Mouse (Mus musculus): ENCODE measurements around the gene Lin7a.
"Not testable (repeated sequence)": the region's sequence is repeated elsewhere in the genome, so short reads cannot be mapped to it uniquely, and the experiment has no call there.

The Lin7a gene

DNA sequence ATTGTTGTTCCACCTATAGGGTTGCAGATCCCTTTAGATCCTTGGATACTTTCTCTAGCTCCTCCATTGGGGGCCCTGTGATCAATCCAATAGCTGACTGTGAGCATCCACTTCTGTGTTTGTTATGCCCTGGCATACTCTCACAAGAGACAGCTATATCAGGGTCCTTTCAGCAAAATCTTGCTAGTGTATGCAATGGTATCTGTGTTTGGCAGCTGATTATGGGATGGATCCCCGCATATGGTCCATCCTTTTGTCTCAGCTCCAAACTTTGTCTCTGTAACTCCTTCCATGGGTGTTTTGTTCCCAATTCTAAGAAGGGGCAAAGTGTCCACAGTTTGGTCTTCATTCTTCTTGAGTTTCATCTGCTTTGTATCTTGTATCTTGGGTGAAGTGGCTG lies 29.5 kb upstream of the Lin7a start:
- DNase-seq (ENCODE audit: low read depth, low spot score); H3K36me3 ChIP-seq (ENCODE audit: control insufficient read depth, insufficient read depth, low read length, poor library complexity, severe bottlenecking); H3K27me3 ChIP-seq (ENCODE audit: control insufficient read depth, insufficient read depth, low read length, poor library complexity, severe bottlenecking): not testable (repeated sequence)

DNA sequence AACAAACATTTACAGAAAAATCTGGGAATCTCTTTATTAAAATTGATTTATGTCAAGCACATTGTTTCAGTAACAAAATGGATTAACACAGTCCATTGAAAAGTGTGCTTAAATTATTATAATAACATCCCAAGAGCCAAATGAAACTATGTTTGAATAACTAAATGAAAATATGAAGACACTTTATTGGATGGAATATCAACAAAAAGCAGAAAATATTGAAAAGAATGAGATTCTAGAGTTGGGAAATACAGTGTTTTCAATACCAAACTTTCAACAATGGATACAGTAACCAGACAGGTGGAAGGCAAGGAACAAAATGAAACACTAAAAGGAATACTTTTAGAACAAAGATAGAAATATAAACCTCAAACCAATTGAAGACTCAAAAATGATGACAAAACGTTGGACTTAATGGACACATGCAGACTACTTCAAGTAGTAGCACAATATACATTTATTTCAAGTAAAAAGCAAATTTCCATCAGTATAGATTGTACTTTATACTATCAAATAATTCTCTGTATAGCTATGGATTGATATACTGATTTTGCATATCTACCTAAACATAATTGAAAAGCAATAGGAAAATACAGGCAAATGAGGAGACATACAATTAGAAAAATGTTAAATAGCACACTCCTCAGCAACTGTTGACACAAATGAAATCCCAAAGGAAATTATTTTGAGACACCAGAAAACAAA lies 28.6 kb upstream of the Lin7a start:
- no peaks in the 10 kb centered on the region for H3K36me3 ChIP-seq (ENCODE audit: control insufficient read depth, insufficient read depth, low read length, poor library complexity, severe bottlenecking)

DNA sequence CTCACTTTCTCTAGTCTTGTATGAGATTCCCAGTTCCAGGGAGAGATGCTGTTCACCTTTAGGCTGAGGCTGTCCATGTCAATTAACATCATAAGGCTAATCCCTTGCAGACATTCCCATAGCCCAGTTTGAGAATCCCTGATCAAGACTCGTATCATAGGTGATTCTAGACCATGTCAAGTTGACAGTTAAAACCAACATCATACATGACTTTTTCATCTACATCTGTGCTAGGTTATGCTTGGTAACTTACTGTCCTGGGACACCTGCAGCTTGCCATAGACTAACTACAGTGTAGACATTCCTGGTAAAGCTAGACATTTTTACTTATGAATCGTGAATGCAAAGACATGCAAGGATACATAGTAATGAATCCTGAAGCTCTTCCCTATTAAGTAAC lies 27.3 kb upstream of the Lin7a start:
- no peak for DNase-seq (ENCODE audit: low read depth, low spot score)
- Histone ChIP-seq H3K27me3 (ENCODE audit: control insufficient read depth, insufficient read depth, low read length, poor library complexity, severe bottlenecking) (no peaks in the 10 kb centered on the region), H3K36me3 (ENCODE audit: control insufficient read depth, insufficient read depth, low read length, poor library complexity, severe bottlenecking) (no peaks in the 10 kb centered on the region)

More for the DNA sequence above, 28.6 kb upstream of the Lin7a start:
- no peaks in the 10 kb centered on the region for H3K27me3 ChIP-seq (ENCODE audit: control insufficient read depth, insufficient read depth, low read length, poor library complexity, severe bottlenecking)
- DNase-seq (ENCODE audit: low read depth, low spot score) = no peak

DNA sequence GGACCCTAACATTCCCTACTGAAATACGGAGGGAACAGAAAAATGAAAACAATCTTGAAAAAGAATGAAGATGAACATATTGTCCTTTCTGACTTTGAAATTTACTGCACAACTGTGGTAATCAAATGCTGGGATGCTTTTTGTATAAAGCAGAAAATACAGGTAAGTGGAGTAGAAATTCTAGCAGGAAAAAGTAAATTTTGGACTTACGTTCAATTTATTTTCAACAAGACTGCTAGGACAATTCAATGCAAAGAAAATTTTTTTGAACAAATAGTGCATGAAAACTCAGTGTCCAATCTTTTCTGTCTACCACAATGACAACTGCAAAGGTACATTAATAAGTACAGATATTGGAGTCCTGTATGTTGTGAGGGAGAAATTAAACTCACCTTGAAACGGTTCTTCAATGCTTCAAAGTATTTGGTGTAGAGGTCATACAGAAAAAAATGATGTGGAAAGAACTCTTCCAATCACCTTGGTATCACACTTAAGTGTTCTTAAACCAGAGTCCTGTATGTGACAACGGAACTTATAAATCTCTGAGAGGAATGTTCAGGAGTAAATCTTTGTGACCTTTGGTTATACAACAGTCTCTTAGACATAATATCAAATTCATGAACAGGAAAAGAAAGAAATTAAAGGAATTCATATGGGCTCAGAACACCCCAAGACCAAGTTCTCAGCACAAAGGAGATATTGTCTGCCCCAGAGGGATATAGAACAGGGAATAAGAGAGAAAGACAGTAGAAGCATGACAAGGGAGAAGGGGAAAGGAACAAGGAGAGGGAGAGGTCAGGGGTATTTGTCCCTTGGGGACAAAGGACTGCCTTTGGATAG lies 26.6 kb upstream of the Lin7a start:
- Histone ChIP-seq H3K36me3 (ENCODE audit: control insufficient read depth, insufficient read depth, low read length, poor library complexity, severe bottlenecking) (no peaks in the 10 kb centered on the region), H3K27me3 (ENCODE audit: control insufficient read depth, insufficient read depth, low read length, poor library complexity, severe bottlenecking) (no peaks in the 10 kb centered on the region)
- no peak for DNase-seq (ENCODE audit: low read depth, low spot score)

DNA sequence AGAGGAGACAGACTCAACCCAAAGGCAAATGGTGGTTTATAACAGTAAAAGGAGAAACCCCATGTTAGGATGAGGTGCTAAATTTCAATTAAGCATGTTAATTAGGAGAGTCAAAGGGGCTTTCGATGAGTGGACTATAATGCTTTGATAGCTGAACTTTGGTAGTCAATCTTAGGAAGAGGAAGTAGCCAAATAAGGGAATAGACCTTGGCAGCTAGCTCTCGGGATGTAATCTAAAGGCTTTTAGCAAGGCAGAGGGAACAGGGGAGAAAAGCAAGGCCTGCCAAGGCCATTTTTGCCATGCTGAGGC lies 26.0 kb upstream of the Lin7a start:
- no peak for DNase-seq (ENCODE audit: low read depth, low spot score)
- no peaks in the 10 kb centered on the region for H3K27me3 ChIP-seq (ENCODE audit: control insufficient read depth, insufficient read depth, low read length, poor library complexity, severe bottlenecking)
- H3K36me3 ChIP-seq (ENCODE audit: control insufficient read depth, insufficient read depth, low read length, poor library complexity, severe bottlenecking) = no peaks in the 10 kb centered on the region

DNA sequence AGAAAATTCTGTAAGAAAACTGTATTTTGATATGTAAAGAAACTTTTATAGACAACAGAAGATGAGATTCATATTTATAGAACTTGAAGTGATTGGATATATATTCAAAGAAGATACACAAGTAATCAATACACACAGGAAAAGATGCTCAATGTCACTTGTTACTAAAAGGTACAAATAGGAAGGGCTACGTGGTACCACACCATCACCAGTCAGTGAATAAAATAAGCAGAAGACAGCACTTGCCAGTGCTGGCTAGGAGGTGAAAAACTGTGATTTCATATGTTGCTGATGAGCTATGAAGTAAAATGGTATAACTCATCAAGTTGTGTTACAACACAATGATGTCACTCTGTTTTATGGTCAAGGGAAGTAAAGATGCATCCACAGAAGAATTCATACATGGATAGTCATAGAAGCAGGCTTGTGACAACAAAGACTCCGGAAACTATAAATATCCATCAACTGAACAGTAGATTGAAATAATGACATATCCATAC lies 25.5 kb upstream of the Lin7a start:
- Histone ChIP-seq H3K27me3 (ENCODE audit: control insufficient read depth, insufficient read depth, low read length, poor library complexity, severe bottlenecking) (no peaks in the 10 kb centered on the region), H3K36me3 (ENCODE audit: control insufficient read depth, insufficient read depth, low read length, poor library complexity, severe bottlenecking) (no peaks in the 10 kb centered on the region)
- DNase-seq (ENCODE audit: low read depth, low spot score) = no peak

DNA sequence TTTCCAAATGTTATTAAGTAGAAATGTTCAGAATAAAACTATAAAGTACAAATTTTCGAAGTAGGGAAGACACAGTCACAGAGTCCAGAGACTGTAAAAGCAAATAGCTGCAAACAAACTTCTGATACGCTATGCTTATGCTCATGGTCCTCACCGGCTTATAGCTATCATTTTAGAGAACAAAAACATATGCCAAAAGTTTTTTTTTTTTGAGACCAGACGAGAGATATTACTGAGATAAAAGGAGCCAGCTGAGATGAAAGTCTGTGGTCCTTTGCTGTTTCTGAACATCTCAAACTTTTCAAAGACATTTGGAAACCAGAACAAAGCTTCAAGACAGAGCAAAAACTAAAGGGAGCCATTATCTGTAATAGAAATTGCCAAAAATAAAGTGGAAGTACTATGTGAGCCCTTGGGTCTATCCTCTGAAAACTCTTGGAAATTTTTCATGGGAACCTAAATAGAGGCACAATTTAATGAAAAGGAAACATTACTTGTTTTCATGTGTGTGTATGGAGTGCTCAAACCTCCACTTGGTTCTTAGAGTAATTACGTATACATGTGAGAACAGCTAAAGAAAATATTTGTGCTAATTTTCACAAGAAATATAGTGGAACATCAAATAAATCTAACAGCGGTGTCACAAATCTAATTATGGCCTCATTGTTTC lies 24.4 kb upstream of the Lin7a start:
- Histone ChIP-seq H3K36me3 (ENCODE audit: control insufficient read depth, insufficient read depth, low read length, poor library complexity, severe bottlenecking) (no peaks in the 10 kb centered on the region), H3K27me3 (ENCODE audit: control insufficient read depth, insufficient read depth, low read length, poor library complexity, severe bottlenecking) (no peaks in the 10 kb centered on the region)
- no peak for DNase-seq (ENCODE audit: low read depth, low spot score)

DNA sequence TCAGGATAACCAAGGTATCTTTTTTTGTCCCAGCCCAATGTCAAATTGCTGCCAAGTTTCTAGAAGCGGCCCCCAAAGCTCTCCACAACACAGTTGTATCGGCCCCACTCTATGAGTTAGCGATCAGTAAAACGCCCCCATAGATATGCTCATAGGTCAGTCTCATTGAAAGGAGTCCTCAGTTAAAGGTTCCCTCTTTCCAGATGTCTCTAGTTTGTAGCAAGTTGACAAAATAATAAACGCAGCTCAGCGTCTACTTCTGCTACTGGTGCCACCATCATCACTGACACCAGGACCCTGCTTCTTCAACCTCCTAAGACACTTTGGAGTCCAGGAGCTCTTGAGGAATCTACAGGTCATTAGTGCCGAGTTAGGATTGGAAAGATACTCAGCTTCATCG lies 23.0 kb upstream of the Lin7a start:
- Histone ChIP-seq H3K36me3 (ENCODE audit: control insufficient read depth, insufficient read depth, low read length, poor library complexity, severe bottlenecking) (no peaks in the 10 kb centered on the region), H3K27me3 (ENCODE audit: control insufficient read depth, insufficient read depth, low read length, poor library complexity, severe bottlenecking) (no peaks in the 10 kb centered on the region)
- no peak for DNase-seq (ENCODE audit: low read depth, low spot score)

DNA sequence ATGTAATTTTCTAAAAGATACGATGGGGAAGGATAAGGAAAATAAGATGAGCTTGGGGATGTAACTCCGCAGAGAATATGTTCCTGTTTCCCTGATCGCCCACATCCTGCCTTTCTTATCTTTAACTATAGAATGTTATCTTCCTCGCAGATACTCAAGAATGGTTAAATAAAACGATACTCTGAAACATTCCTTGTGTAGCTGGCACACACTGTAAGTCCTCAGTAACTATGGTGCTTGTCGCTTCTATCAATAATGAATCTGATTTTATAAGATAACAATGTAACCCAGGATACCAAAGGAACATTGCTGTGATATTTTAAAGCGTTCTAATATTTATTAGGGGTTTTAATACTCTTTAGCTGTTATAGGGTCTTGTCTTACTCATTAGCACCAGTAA lies 22.4 kb upstream of the Lin7a start:
- no peaks in the 10 kb centered on the region for H3K27me3 ChIP-seq (ENCODE audit: control insufficient read depth, insufficient read depth, low read length, poor library complexity, severe bottlenecking)
- DNase-seq (ENCODE audit: low read depth, low spot score) = no peak
- no peaks in the 10 kb centered on the region for H3K36me3 ChIP-seq (ENCODE audit: control insufficient read depth, insufficient read depth, low read length, poor library complexity, severe bottlenecking)

DNA sequence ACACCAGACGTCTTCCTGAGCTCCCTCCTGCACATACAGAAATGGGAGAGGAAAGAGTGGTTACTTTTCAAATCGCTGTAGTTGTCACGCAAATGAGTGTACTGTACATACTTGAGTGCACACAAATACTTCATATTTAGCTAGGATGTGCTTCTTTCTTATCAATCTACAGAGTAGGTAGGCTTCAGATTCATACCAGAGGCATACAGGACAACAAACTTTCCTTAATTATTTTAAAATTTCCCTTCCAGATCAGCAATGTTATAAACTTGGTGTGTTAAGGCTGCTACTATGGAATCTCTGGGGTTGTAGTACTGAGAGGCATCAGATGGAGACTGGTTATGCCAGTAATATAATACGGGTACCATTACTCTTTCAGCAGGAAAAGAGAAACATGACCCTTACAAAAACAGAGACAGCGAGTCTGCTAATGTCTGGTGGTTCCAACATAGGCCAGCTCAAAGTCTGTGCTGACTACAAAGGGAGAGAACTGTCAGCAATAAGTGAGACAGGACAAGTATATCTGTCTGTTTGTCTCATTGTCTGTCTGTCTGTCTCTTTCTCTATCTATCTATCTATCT lies 21.8 kb upstream of the Lin7a start:
- Histone ChIP-seq H3K36me3 (ENCODE audit: control insufficient read depth, insufficient read depth, low read length, poor library complexity, severe bottlenecking) (no peaks in the 10 kb centered on the region), H3K27me3 (ENCODE audit: control insufficient read depth, insufficient read depth, low read length, poor library complexity, severe bottlenecking) (no peaks in the 10 kb centered on the region)
- DNase-seq (ENCODE audit: low read depth, low spot score) = no peak

DNA sequence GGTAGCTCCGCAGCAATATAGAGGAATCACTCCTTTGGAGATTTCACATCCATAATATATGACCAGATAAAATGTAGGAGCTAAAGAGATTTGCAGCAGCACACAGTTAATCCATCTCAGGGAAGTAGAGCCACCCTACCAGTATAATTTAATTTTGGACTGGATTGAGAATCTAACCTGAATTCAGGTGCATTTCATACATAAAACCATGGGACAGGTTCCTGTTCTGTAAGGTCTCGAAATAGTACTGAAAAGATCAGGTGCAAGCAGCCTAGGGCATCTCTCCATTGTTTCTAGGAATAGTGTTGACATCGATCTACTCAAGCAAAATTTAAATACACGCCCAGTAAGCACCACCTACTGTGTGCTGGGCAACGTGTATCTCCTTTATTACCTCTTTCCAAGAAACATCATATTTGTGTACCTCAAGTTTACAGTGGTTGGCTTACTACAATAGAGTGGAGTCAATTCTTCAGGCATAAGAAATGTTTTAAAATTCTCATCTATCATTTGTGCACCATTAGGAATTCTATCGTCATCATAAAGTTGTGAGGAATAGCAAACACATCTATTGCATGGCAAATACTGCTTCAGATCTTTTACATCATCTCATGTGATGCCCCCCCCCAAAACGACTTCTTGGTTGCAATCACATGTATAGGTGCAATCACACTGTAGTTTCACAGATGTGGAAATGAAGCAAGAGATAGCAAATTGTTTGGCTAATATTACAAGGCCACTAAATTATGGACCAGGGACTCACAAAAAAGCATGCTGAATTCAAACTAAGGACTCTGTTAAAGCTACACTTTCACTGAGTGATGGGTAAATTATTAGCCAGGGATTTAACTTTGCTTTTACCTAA lies 20.9 kb upstream of the Lin7a start:
- Histone ChIP-seq H3K36me3 (ENCODE audit: control insufficient read depth, insufficient read depth, low read length, poor library complexity, severe bottlenecking) (no peaks in the 10 kb centered on the region), H3K27me3 (ENCODE audit: control insufficient read depth, insufficient read depth, low read length, poor library complexity, severe bottlenecking) (no peaks in the 10 kb centered on the region)
- DNase-seq (ENCODE audit: low read depth, low spot score) = no peak

DNA sequence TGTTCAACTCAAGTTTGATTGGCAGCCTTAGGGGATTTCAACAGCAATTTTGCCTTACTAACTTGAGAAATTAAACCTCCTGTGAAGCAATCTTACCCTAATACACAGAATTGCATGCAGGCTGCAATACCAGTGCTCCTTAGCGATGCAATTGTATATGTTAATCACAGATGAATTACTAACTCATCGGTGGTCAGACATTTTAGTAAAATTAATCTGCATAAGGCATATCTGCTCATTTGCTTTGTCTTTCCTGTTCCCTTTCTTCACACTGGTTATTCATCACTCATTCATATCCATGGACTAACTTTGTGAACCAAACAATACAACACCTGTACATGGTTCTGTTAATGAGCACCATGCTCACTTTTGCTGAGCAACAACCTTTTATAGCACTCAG lies 20.2 kb upstream of the Lin7a start:
- Histone ChIP-seq H3K27me3 (ENCODE audit: control insufficient read depth, insufficient read depth, low read length, poor library complexity, severe bottlenecking) (no peaks in the 10 kb centered on the region), H3K36me3 (ENCODE audit: control insufficient read depth, insufficient read depth, low read length, poor library complexity, severe bottlenecking) (no peaks in the 10 kb centered on the region)
- no peak for DNase-seq (ENCODE audit: low read depth, low spot score)

DNA sequence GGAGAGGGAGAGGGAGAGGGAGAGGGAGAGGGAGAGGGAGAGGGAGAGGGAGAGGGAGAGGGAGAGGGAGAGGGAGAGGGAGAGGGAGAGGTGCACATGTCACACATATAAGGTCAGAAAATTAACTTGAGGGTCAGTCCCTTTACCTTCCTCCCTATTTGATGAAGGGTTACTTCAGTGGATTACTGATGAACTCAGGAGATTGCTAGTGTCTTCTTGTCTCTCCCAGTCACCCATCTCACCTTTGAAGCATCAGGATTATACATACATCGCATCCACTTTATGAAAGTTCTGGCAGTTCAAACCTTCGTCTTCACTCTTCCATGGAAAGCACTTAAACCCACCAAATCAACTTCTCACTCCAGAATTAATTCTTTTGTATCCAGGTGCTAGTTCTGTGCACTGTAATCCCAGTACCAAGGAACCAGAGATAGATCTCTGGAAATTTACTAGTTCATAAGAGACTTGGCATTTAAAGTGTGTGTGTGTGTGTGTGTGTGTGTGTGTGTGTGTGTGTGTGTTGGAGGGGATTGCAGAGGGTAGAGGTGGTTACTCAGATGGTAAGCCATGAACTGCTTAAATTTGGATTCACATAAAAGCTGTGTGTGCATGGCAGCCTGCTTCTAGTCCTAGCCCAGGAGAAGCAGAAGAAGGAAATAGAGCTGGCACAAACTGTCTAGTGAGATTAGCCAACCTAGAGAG lies 19.5 kb upstream of the Lin7a start:
- H3K27me3 ChIP-seq (ENCODE audit: control insufficient read depth, insufficient read depth, low read length, poor library complexity, severe bottlenecking) = no peaks in the 10 kb centered on the region
- no peak for DNase-seq (ENCODE audit: low read depth, low spot score)
- no peaks in the 10 kb centered on the region for H3K36me3 ChIP-seq (ENCODE audit: control insufficient read depth, insufficient read depth, low read length, poor library complexity, severe bottlenecking)

DNA sequence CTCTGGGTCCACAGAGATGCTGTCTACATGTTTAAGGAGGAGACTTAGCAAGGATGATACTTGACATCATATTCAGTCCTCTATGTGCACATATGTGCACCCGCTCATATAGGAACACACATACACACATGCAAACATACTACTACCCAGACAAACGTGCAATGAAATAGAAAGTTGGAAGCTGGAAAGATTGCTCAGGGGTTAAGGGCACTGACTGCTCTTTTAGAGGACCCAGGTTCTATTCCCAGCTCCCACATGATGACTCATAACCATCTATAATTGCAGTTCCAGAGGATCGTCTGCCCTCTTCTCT lies 19.0 kb upstream of the Lin7a start:
- no peaks in the 10 kb centered on the region for H3K36me3 ChIP-seq (ENCODE audit: control insufficient read depth, insufficient read depth, low read length, poor library complexity, severe bottlenecking)

More for the DNA sequence above, 19.0 kb upstream of the Lin7a start:
- H3K27me3 ChIP-seq (ENCODE audit: control insufficient read depth, insufficient read depth, low read length, poor library complexity, severe bottlenecking) = no peaks in the 10 kb centered on the region
- DNase-seq (ENCODE audit: low read depth, low spot score) = no peak
